Mouse (Mus musculus): ENCODE results near the gene Sspo.

Sspo gene

DNA sequence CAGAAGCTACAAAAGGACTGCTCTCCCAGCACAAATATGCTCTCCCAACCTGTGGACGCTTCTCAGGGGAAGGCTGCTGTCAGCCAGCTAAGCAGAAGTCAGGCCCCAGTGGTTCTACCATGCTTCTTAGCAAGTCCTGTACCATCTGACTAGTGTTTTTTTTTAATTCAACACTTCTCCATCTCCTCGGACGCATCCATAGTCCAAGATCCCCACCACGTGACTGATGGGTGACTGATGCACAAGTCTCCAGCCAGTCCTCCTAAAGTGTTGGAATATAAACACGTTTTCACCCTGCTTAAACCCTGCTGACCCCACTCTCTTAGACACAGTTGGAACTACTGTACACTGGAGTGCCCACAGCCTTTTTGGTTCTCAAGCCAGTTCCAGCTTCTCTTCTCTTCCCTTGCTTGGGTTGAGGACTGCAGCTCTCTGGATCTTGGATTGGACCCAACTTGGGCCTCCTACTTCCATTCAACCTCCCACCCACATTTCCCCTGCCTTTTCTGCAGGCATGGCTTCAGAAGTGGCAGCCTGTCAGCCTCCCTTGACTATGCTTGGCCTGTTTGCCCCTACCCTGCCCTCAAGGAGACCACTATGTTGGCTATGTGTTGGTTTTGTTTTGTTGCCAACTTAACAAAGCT is 12.2 kb upstream of the Sspo start:
- DNase-seq (ENCODE audit: low spot score): no peak

DNA sequence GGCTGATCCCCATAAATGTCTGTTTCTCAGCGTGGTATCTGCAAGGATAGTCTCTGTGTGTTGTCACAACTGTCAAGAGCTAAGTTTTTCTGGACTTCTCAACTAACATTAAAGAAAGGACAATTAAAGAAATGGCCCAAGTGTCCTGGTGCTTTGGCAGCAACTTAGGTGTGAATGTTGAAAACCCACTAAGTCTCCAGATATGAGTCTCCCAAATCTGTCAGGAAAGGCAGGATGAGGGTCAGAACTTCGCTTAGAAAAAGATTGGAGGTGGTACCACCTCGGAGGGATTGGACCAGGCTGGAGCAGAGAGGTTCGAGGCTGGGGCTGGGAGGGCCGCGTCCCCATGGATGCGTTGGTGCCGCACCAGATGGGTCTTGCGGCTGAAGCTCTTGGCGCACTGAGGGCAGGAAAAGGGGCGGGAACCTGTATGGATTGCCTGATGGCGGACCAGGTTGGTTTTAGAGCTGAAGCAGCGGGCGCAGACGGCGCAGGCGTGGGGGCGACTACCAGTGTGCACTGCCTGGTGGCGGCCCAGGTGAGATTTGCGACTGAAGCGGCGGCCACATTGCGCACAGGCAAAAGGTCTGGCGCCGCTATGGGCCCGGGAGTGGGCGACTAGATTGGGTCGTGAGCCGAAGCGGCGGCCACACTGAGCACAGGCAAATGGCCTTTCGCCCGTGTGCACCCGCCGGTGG is 10.2 kb upstream of the Sspo start:
- DNase-seq (ENCODE audit: low spot score): no peak

GRCm38 (mm10) chr6:48438475-48439125 is 9.4 kb upstream of the Sspo start:
- DNase-seq (ENCODE audit: low spot score): no peak

DNA sequence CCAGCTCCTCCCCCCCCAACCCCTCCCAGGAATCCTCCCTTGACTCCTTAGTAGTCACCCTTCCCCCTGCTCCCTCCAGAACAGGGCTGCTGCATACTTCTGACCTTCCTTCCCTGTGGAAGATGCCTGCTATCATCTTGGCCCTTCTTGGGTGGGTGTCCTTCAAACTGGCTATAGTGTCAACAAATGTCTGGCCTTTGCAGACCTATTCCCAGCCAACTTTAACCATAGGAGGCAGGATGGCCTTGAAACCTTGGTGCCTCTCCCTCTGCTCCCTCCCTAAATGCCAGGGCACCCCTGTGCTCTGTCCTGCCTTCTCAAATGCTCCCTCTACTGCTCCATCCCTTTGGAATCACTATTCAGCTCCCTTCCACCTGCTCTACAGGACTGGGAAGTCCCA is 8.4 kb upstream of the Sspo start:
- DNase-seq (ENCODE audit: low spot score): no peak

DNA sequence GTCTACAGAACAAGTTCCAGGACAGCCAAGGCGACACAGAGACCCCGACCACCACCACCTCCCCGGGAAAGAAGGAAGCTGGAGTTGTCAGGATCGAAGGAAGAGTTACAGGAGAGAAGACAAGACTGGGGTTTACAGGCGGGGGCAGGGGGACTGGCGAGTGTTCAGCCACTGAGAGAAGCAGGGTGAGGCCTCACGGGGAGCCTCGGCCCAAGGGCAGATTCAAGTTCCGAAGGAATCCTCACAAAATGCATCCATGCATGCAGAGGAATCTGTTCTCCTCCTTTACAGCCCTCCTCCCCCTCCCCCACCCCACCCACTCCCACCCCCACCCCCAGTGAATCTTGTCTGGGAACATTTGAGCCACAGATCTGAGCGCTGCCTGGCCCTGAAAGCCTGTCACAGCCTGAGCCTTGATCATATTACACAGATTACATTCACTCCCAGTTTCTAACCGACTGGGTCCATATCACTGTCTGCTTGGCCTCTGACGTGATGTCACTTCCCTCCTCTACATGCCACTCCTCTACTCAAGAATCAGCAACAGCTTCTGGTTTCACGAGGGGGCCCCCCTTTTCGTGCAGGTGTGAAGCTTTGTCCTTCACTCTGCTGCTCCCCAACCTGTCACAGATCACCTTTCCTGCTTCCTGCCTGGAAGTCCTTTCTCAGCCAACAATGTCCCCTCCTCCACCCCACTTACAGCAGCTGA is 7.6 kb upstream of the Sspo start:
- no peak for DNase-seq (ENCODE audit: low spot score)

DNA sequence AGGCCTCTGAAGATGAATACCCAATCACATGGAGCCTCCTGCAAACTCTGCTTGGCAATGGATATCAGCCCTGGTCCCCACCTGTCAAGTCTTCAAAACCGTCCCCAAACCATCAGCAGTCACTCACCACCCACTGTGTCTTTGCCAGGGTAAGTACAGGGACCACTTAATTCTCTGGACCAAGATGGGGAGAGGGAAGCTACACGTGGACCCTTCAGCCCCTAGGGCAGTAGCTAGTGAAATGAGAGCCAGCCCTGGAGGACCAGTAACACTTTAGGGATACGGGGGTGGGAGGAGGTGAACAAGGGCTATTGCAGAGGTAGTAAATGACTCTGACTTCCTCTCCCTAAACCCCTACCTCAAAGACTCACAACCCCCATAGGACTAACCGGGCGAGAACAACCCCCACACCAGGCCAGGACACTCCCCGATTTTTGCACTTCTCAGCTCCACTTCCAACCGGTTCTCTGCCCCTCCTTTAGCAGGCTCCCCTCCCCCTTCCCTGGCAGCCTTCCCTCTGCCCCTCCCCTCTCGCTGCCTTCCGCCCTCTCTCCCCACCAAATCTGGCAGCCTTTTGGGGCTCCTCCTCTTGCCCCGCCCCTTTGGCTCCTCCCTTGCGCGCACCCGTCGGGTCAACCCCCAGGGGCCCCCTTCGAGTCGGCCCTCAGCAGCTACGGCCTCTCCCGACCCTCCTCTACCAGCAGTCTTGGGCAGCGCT is 4.3 kb upstream of the Sspo start:
- DNase-seq (ENCODE audit: low spot score): peak; percentile 83

GRCm38 (mm10) chr6:48444310-48445180 is 3.5 kb upstream of the Sspo start:
- DNase-seq (ENCODE audit: low spot score): peak; percentile 61

DNA sequence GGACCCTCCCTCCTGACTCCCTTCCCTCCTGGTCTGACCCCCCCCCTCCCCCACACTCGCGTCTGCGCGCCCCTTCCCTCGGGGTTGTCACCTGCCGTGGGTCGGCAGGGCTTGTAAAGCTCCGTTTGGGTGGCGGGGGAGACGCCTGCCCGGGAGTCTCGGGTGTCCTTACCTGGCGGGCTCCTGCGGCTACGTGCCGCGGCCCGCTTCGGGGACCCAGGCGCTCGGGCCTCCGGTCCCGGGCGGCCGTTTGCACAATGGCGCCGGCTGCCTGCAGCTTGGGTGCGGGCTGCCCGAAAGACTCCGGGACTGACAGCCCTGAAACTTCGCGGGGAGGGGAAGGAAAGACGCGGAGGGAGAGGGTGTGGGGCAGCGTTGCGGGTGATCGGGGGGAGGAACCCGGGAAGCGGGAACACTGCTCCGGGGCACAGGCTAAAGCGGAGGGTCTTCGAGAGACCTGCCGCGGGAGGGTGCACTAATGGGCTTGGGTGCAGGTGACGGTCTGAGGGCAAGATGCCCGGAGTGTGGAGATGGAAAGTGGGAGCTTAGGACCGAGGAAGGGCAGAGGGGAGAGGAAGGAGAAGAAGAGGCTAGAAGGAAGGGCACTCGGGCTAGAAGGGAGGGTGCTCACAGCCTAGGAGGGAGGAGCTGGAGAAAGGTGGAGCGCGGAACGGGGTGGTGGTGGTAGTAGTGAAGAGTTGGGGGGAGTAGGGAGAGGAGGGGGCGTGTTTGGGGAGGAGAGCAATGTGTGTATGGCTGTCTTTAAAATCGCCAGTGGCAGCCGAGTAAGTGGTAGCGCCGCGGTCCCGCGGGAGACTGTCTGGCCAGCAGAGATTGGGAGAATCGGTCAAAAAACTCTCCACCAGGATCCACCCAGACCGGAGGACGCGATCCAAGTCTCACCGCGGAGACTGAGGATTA is 2.6 kb upstream of the Sspo start, which contains the start of gene Zfp467:
Gene Zfp467 (minus strand): TSS at position 645 of the 921 bp plus-strand sequence.
- no peak for DNase-seq (ENCODE audit: low spot score)

- no peak for DNase-seq (ENCODE audit: low spot score)
These were observed 1.8 kb upstream of the Sspo start for GRCm38 (mm10) chr6:48446256-48446655.

- no peak for DNase-seq (ENCODE audit: low spot score)
These were observed 1.1 kb upstream of the Sspo start for GRCm38 (mm10) chr6:48446896-48447295.

DNA sequence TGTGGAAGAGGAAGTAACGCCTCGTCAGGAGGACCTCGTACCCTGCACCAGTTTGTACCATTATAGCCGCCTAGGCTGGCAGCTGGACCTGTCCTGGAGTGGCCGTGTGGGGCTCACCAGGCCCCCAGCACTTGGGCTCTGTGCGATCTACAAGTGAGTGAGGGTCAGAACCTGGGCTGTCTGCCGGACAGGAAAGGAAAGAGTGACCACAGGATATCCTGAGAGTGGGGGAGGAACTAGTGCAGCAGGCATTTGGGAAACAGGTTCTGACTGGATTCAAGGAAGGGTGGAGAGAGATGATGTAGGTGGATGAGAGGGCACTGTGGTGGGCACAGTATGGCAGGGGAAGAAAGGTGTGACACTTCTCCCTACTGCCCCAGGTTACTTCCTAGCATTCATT is 498 bp downstream of the Sspo start:
- DNase-seq (ENCODE audit: low spot score): no peak

DNA sequence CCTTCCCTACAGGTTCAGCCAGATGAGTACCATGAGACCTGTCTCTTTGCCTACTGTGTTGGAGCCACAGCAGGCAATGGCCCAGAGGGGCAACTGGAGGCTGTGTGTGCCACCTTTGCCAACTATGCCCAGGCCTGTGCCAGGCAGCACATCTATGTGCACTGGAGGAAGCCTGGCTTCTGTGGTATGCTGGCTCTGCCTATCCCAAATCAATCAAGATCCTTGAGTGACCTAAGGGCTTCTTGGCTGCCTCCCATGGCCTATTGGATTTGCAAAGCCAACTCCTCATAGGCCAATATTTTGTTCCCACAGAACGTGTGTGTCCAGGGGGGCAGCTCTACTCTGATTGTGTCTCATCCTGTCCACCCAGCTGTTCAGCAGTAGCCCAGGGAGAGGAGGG is 4.1 kb downstream of the Sspo start:
- DNase-seq (ENCODE audit: low spot score): no peak

DNA sequence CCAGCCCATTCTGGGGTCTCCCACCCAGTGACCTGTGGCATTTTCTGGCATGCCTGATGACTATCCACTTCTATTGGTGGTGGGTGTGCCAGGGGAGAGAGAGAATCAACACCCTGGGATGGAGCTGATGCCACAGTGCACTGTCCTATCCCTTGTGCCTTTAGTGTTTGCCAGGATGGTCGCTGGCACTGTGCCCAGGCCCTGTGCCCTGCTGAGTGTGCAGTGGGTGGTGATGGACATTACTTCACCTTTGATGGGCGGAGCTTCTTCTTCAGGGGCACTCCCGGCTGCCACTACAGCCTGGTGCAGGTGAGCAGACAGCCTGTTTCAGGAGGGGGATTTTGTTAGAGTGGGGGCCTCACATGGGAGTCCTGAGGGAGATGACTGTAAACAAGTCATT is 4.7 kb downstream of the Sspo start:
- DNase-seq (ENCODE audit: low spot score): no peak

DNA sequence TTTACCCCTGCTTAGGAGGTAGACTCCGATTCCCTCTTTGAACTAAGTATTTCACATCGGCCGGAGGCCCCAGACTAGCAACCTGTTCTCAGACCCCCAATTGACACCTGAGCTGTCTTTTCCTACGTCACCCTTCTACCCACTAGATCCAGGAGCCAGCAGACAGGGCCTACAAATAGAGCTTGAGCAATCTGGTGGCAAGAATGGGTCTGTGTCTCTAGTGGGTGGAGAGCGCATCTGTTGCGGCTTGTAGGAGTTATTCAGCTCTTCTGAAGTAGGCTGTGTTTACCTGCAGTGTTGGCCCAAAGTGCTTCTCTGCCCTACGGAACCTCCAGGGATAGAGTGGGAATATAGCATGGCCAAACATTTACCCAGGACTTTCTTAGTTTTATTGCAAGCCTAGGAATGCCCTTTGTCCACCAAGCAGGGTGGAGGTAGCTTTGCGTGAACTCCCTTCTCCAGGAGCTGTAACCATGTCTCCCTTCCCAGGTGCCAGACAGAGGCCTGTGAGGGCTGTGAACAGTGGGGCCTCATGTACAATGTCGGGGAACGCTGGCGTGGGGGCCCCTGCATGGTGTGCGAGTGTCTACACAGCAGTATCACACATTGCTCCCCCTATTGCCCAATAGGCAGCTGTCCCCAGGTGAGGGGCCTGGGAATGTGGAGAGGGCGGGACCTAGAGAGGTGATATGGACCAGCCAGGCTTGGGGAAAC is 17.1 kb downstream of the Sspo start:
- no peak for DNase-seq (ENCODE audit: low spot score)

DNA sequence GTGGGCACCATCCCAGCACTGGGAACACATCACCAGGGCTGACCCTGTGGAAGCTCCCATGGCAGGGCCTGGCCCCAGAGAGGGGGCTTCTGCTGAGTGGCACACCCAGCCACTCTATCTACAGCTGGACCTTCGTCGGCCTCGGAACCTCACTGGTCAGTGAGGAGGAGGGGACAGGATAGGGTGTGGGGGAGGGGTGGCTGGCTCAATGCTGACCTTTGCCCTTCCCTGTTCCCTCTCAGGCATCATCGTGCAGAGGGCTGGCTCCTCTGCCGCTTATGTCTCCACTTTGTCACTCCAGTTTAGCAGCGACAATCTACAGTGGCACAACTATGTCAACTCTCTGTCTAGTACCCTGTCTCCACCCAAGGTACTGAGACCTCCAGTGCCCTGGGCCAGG is 18.7 kb downstream of the Sspo start:
- no peak for DNase-seq (ENCODE audit: low spot score)

DNA sequence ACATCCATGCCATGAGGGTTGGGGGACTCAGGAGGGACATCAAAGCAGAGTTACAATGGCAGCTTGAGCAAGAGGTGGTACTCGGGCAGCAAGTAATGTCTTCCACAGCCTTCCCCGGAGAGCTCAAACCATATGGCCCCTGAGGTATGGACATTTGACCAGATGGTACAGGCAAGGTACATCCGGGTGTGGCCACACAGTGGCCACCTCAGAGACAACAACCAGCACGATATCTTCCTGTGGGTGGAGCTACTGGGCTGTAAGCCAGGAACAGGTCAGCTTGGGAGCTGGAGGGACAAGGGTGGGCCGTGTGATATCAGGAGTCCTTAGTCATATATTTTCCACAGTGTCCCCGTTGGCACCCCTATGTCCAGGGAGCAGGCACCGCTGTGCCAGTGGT is 19.5 kb downstream of the Sspo start:
- DNase-seq (ENCODE audit: low spot score): no peak

- no peak for DNase-seq (ENCODE audit: low spot score)
These were observed 22.7 kb downstream of the Sspo start for GRCm38 (mm10) chr6:48470739-48471138.

GRCm38 (mm10) chr6:48478446-48478845 is 30.4 kb downstream of the Sspo start:
- DNase-seq (ENCODE audit: low spot score): no peak

- no peak for DNase-seq (ENCODE audit: low spot score)
These were observed 34.5 kb downstream of the Sspo start for GRCm38 (mm10) chr6:48482501-48482900.
